Mouse (Mus musculus) neural tube, embryonic 11.5 days (tissue): ENCODE measurements around the gene 3100002H09Rik. TPM values are rescaled to one million over a fixed set of nuclear protein-coding genes. Genes with fewer than 3 reads are reported as not detected.

Experiments used
- polyA plus RNA-seq: library from polyadenylated mRNA; unstranded; fragments of >200 nt; fragmentation: Nextera tagmentation; extraction: Ambion mirVana; gene quantifications from 2 replicates; pipeline ENCODE4 v1.2.1, GENCODE M21; 2014

The 3100002H09Rik gene
- polyA plus RNA-seq, 1 experiment from 2014 or later, result 0.54 TPM

Other genes starting within 250 kb of the 3100002H09Rik start
- gene Pou3f1, start 46.0 kb upstream of the 3100002H09Rik start, polyA plus RNA-seq, result 17.0 and 17.1 TPM in 2 replicates
- 54.0 and 56.7 TPM in 2 replicates for gene Utp11, start 82.8 kb upstream of the 3100002H09Rik start, polyA plus RNA-seq
- 6.2 and 6.5 TPM in 2 replicates for gene Fhl3, start 89.9 kb upstream of the 3100002H09Rik start, polyA plus RNA-seq
- gene Sf3a3, start 104.0 kb upstream of the 3100002H09Rik start, polyA plus RNA-seq, result 196 TPM in 2 replicates
- 24.9 and 25.5 TPM in 2 replicates for gene Inpp5b, start 131.0 kb upstream of the 3100002H09Rik start, polyA plus RNA-seq
- 15.3 and 16.0 TPM in 2 replicates for gene Mtf1, start 191.3 kb upstream of the 3100002H09Rik start, polyA plus RNA-seq
- gene Yrdc, start 239.9 kb upstream of the 3100002H09Rik start, polyA plus RNA-seq, result 50.8 and 58.1 TPM in 2 replicates
- 36.5 and 41.5 TPM in 2 replicates for gene 1110065P20Rik, start 240.4 kb upstream of the 3100002H09Rik start, polyA plus RNA-seq